Mouse (Mus musculus) erythroblast, embryonic 14.5 days (primary cell): ENCODE measurements around the gene Lmntd1. TPM values are rescaled to one million over a fixed set of nuclear protein-coding genes. Genes with fewer than 3 reads are reported as not detected.

ENCODE experiments used
- H3K27me3 ChIP-seq: 2 replicates; pipeline ENCODE4 v1.6.1; 2012; ENCODE audit warnings: inconsistent platforms; ENCODE audit not compliant: control insufficient read depth
- H3K36me3 ChIP-seq: 2 replicates; pipeline ENCODE4 v1.6.1; 2012; ENCODE audit warnings: mild to moderate bottlenecking, inconsistent platforms; ENCODE audit not compliant: control insufficient read depth
- H3K4me1 ChIP-seq: 2 replicates; pipeline ENCODE4 v1.6.1; 2012; ENCODE audit warnings: inconsistent platforms; ENCODE audit not compliant: control insufficient read depth
- H3K4me3 ChIP-seq: replicated peaks from 2 replicates; pipeline ENCODE3; 2012; ENCODE audit warnings: moderate library complexity, mild to moderate bottlenecking, inconsistent platforms
- H3K9me3 ChIP-seq: 2 replicates; pipeline ENCODE4 v1.6.1; 2012; ENCODE audit warnings: low read length, inconsistent platforms, mixed read lengths; ENCODE audit not compliant: control insufficient read depth
- GATA1 ChIP-seq: IDR thresholded peaks from 2 replicates; pipeline ENCODE4 v1.6.1; 2012; ENCODE audit warnings: low read length, inconsistent platforms, mixed read lengths
- TAL1 ChIP-seq: IDR thresholded peaks from 3 replicates; pipeline ENCODE4 v1.6.1; 2012; ENCODE audit warnings: low read length, inconsistent platforms, mixed read lengths
- polyA plus RNA-seq: library from polyadenylated mRNA; stranded (reverse); fragments of >175 nt; gene quantifications from 2 replicates; pipeline ENCODE4 v1.2.3, GENCODE M21; 2012

Gene Lmntd1
- polyA plus RNA-seq, 1 experiment: not detected

DNA sequence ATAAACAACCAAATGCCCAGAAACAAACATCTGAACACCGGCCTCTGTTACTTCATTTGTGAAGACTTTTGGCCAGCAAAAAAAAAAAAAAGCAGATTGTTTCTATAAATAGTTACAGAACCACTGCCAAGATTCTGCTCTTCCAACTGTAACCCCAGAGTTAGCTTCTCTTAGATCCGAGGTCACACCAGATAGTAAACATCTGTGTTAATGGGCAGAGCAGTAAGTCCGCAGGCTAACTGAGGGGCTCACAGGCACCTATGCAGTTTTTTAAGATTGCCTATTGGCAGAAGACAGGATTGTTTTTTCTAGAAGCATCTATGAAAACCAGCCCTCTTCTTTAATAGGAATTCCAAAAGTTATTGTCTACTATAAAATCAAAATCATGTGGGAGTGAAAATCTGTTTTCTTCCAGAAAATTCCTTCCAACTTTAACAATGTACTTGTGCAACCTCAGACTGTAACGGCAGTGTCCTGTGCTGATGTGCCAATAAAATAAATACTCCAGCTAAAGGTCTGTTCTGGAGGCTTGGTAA lies 26.9 kb upstream of the Lmntd1 start:
- Histone ChIP-seq H3K4me1 (no peaks in the 10 kb centered on the region), H3K36me3 (no peaks in the 10 kb centered on the region), H3K27me3 (no peaks in the 10 kb centered on the region), H3K4me3 (no peak overlapping the region), H3K9me3 (peaks cover 22% of the 10 kb centered on the region)
- TF ChIP-seq GATA1: no peak
- no peak for TF ChIP-seq TAL1

DNA sequence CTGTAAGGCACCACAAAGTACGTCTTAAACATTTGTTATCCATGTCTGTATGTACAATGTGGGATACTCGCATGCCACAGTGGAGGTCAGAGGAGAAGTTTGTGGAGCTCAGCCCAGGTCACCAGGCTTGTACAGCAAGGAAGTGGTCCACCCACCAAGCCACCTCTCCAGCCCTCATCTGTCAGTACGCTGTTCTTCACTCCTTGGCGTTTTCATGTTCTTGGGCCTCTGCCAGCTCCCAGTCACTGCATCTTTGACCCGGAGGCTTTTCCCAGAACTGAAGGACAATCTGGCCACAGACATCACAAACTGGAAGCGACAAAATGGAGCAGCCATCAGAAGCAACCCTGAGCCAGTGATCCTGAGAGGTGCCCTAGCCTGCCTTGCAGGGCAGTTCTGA lies 24.1 kb upstream of the Lmntd1 start:
- Histone ChIP-seq H3K36me3 (no peaks in the 10 kb centered on the region), H3K4me1 (no peaks in the 10 kb centered on the region), H3K27me3 (no peaks in the 10 kb centered on the region), H3K4me3 (no peak overlapping the region), H3K9me3 (peaks cover 30% of the 10 kb centered on the region)
- TF ChIP-seq GATA1 (no peak), TAL1 (no peak)

DNA sequence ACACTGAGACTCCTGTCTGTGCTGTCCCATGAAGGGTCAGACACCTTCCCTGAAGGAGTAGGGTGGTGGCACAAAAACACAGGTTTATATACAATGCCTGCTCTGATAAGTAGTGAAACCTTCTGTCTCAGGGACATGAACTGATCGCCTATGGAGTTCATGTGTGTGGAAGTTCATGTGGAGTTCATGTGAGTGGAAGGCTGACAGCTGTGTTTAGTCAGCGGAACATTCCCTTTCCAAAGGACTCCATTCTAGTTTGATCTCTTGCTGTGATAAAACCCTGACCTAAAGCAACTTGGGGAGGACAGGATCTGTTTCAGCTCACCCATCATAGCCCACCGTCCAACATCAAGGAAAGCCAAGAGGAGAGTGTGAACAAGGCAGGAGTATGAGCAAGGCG lies 22.6 kb upstream of the Lmntd1 start:
- H3K9me3 ChIP-seq: peaks cover 34% of the 10 kb centered on the region
- H3K36me3 ChIP-seq: no peaks in the 10 kb centered on the region
- no peaks in the 10 kb centered on the region for H3K4me1 ChIP-seq
- H3K4me3 ChIP-seq: no peak overlapping the region
- TF ChIP-seq GATA1 (no peak), TAL1 (no peak)
- H3K27me3 ChIP-seq: no peaks in the 10 kb centered on the region

DNA sequence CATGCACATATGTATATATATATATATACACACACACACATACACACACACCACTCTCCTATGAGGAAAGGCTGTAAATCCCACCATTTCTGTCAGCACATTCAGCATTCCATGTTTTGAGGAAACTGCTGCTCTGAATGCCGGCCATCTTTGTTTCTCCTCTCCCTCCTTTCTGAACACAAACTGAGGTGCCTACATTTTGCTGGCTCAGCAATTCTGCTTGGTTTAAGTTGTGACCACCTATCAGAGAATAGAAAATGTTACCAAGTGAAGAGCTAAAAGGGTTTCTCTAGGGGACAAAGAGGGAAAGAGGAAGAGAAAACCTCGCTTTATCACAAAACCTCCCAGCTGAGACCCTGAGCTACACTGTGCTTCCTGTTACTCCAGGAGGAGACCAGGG lies 20.3 kb upstream of the Lmntd1 start:
- Histone ChIP-seq H3K36me3 (no peaks in the 10 kb centered on the region), H3K4me3 (no peak overlapping the region), H3K27me3 (no peaks in the 10 kb centered on the region), H3K4me1 (no peaks in the 10 kb centered on the region), H3K9me3 (peaks cover 22% of the 10 kb centered on the region)
- TF ChIP-seq GATA1 (no peak), TAL1 (no peak)

DNA sequence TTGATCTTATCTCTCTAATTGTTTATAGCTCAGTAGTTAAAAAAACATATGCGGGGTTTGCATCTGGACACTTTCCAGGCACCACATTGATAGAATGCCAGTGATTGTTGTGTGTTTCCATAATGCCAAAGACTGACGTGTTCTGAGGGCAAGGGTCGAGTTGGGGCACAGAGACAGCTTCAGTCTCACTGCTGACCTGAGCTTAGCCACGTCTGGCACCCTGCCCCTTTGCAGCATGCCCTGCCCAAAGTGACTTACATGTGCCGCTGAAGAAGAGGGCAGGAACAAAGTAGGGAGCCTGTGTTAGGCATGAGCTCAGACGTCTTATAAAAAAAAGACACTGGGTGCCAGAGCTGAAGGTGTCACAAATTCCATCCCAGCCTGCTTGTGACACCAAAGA lies 16.1 kb upstream of the Lmntd1 start:
- TF ChIP-seq GATA1 (no peak), TAL1 (no peak)
- Histone ChIP-seq H3K9me3 (peaks cover 11% of the 10 kb centered on the region), H3K27me3 (no peaks in the 10 kb centered on the region), H3K4me1 (no peaks in the 10 kb centered on the region), H3K36me3 (no peaks in the 10 kb centered on the region), H3K4me3 (no peak overlapping the region)

DNA sequence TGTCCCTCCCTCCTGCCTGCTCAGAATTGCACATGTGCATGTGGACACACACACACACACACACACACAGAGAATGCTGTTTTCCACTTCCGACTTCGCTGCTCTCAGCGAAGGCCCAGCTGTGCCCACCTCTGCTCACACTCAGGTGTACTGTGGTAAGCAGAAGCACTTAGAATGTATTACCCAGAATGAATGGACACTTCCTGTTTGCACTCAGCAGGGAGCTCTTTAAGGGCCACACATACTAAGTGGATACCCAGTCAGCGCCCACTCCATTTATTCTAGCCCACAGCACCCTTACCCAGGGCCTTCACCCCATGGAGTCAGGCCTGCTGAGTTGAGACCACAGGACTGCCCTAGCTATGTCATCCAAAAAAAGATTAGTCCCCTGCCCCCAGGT lies 9.0 kb upstream of the Lmntd1 start:
- Histone ChIP-seq H3K36me3 (no peaks in the 10 kb centered on the region), H3K4me3 (no peak overlapping the region), H3K4me1 (no peaks in the 10 kb centered on the region), H3K27me3 (no peaks in the 10 kb centered on the region), H3K9me3 (peaks cover 4% of the 10 kb centered on the region; the same call in 1 of the 2 replicates)
- TF ChIP-seq TAL1: no peak
- TF ChIP-seq GATA1: no peak

DNA sequence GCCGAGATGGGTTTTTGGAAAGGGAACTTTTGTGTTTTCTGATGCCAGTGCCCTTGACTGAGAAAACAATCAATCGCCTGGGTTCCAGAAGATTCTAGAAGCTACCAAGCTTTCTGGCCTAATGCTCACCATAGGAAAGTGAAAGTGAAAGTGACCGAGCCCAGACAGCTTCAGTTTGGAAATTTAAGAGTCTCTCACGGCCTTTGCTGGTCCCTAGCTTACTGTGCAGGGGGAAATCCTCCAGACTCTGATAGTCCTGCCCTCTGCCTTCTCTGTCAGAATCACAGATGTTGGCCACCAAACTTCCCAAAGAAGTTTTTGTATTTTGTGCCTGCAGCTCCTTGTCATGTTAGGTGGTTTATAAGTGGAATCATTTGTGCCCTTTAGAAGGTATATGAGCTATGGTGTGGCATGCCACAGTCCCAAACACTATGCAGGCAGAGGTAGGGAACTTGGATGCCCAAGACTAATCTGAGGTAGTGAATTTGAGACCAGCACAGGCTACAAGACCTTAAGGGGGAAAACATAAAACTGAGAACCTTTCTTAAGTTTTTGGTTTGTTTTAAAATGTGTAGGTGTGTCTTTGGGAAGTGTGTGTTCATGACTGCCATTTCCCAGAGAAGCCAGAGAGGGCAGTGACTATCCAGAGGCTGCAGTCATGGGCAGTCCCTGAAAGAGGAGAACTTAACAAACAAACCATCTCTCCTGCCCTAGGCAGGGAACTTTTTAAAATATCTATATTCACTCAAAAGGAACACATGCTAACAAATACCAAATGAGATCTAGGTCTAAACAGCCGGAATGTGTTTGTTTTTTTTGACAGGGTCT lies 2.5 kb upstream of the Lmntd1 start:
- Histone ChIP-seq H3K4me1 (no peaks in the 10 kb centered on the region), H3K4me3 (no peak overlapping the region), H3K36me3 (no peaks in the 10 kb centered on the region), H3K9me3 (peaks cover 11% of the 10 kb centered on the region), H3K27me3 (no peaks in the 10 kb centered on the region)
- TF ChIP-seq TAL1: no peak
- TF ChIP-seq GATA1: no peak

DNA sequence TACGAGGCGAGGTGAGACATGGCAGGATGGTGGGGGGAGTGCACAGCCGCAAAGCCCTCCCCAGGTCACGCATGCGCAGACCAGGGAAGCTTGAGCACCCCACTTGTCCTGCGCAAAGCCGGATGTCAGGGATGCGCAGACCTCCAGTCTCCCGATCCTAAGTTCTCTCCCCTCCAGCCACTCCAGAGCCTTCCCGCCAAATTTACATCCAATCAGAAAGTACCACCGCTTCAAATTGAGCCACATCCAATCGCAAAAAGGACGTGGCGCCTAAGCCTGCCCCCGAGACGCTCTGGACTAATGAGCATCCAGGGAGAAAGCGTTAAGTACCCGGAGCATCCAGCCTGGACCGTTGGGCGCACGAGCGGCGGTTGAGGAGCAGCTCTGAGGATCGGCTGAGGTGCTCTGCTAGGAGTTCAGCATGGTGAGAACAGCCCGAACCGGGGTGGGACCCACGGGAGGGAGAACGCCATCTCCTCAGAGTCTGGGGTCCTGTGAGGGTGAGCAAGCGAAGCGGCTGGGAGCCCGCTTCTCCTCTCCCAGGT lies 1.6 kb upstream of the Lmntd1 start, which contains the start of gene Tuba3b:
Gene Tuba3b, plus strand, starts transcription at position 92 of the 545 bp plus-strand sequence.
- Histone ChIP-seq H3K9me3 (peaks cover 11% of the 10 kb centered on the region), H3K27me3 (no peaks in the 10 kb centered on the region), H3K36me3 (no peaks in the 10 kb centered on the region), H3K4me1 (no peaks in the 10 kb centered on the region), H3K4me3 (no peak within 1 kb of the TSS)
- no peak for TF ChIP-seq TAL1
- TF ChIP-seq GATA1: no peak

DNA sequence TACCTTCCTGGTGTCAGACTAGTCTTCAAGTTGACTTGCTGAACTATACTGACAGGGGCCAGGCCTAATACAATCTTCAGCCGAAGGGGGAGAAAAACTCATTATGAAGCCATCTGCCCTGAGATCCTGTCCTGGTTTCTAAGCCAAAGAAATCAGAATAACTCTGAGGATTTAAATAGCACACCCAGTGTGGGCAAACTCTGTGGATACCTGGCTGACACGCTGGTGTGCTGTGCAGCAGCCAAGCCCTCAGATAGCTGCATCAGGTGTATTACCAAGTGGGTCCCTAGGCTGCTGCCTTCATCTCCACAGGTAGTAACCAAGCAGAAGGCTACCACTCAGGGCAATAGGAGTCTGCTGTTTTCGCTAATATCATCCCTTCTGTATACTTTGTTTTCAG lies 1.5 kb downstream of the Lmntd1 start:
- TF ChIP-seq GATA1 (no peak), TAL1 (no peak)
- Histone ChIP-seq H3K9me3 (peaks cover 7% of the 10 kb centered on the region), H3K4me1 (no peaks in the 10 kb centered on the region), H3K36me3 (no peaks in the 10 kb centered on the region), H3K27me3 (no peaks in the 10 kb centered on the region), H3K4me3 (no peak overlapping the region)
